Mouse (Mus musculus): ENCODE results near the gene Rfx7. TPM values are rescaled to one million over a fixed set of nuclear protein-coding genes. Genes with fewer than 3 reads are reported as not detected.
"Not testable (repeated sequence)": the region's sequence is repeated elsewhere in the genome, so short reads cannot be mapped to it uniquely, and the experiment has no call there.

Rfx7 gene
- polyA plus RNA-seq, 1 experiment from 2014 or later = 24.1 TPM

DNA sequence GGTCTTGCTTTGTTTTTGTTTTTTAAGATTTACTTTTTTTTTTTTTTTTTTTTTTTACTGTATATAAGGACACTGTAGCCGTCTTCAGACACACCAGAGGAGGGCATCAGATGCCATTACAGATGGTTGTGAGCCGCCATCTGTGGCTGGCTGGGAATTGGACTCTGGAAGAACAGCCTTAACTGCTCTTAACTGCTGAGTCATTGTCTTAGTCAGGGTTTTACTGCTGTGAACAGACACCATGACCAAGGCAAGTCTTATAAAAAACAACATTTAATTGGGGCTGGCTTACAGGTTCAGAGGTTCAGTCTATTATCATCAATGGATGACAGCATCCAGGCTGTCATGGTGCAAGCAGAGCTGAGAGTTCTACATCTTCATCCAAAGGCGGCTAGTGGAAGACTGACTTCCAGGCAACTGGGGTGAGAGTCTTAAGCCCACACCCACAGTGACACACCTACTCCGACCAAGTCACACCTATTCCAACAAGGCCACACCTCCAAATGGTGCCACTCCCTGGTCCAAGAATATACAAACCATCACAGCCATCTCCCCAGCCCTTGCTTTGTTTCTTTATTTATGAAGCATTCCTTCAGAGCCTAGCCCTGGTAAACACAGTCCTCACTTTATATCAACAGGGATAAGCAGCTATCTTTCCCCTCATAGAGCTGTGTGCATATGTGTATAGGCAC lies 110.9 kb downstream of the Rfx7 start:
- H3K4me2 ChIP-seq (replicated peaks); H3K4me3 ChIP-seq (replicated peaks; ENCODE audit: low read length); DNase-seq (ENCODE audit: low spot score); H3K27me3 ChIP-seq (ENCODE audit: control insufficient read depth, insufficient read depth, low read length); ATAC-seq (ENCODE audit: low FRiP score); H3K36me3 ChIP-seq (replicated peaks; ENCODE audit: control insufficient read depth, insufficient read depth); H3K9me3 ChIP-seq (ENCODE audit: control insufficient read depth, low read length); H3K27ac ChIP-seq; H3K9ac ChIP-seq: not testable (repeated sequence)
- WGBS = 89% methylated on average over 4 of the region's 4 CpGs
- H3K4me1 ChIP-seq (replicated peaks; ENCODE audit: control insufficient read depth, insufficient read depth, low read length) = peaks cover 28% of the 10 kb centered on the region

DNA sequence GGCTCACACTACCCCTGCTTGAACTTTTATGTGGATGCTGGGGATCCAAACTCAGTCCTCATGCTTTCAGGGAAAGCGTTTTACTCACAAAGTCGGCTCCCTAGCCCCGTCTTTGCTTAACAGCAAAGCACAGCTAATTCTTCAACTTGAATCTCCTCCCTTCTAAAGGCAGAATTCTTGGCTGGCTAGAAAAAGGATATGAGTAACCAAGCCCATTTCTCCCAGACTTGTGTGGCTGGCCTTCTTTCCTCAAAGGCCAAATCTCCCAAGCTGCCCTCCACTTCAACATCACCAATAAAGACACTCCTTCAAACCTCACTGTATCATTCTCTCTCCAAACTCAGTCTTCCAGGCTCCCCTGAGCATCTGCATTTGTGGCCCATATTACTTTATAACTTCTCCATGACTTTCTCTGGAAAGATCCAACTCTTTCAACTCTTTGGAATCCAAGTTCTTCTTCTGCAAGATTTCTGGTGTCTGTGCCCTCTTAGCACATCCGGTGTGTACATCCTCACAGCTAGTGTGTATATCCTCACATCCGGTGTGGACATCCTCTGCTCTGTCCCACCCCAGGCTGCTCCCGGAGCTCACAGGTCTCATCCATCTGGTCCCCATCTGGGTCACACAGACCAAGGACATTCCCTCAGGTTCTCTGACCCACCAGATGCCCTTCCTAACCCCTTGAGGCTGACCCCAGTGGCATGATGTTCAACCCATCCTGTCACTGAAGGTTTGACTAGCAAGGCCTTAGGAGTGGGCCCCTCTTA lies 111.8 kb downstream of the Rfx7 start:
- no peak overlapping the region for H3K27ac ChIP-seq
- ATAC-seq (ENCODE audit: low FRiP score) (no peak), DNase-seq (ENCODE audit: low spot score) (no peak)
- no peaks in the 10 kb centered on the region for H3K27me3 ChIP-seq (ENCODE audit: control insufficient read depth, insufficient read depth, low read length)
- no peak overlapping the region for H3K4me3 ChIP-seq (replicated peaks; ENCODE audit: low read length)
- 82% methylated on average over 6 of the region's 6 CpGs for WGBS
- H3K4me2 ChIP-seq (replicated peaks) = no peak overlapping the region
- no peak overlapping the region for H3K9ac ChIP-seq
- H3K36me3 ChIP-seq (replicated peaks; ENCODE audit: control insufficient read depth, insufficient read depth) = no peaks in the 10 kb centered on the region
- peaks cover 28% of the 10 kb centered on the region for H3K4me1 ChIP-seq (replicated peaks; ENCODE audit: control insufficient read depth, insufficient read depth, low read length)
- no peaks in the 10 kb centered on the region for H3K9me3 ChIP-seq (ENCODE audit: control insufficient read depth, low read length)

DNA sequence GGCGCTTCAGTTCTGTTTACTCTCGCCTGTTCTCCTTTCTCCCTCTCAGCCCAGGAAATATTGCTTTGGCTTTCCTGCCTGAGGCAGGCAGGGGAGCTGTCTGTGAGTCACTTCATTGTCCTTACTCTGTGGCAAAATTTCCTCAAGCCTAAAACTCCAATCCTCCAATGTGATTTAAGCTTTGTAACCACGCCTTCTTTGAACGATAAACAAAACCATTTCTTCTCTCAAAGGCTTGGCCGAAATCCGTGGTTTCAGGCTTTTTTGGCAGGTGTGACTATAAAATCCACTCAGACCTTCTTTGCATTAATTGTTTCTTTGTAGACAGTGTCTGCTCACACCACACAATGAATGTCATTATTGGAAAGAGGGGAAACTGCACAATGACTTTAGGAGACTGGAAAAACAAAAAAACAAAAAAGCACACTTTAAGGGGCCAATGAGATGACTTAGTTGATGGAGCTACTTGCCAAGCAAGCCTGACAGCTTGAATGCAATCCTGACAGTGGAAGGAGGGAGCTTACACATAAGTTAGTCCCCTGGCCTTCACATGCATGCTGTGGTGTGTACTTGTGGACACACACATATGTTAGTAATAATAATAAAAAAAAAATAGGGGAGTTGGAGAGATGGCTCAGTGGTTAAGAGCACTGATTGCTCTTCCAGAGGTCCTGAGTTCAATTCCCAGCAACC lies 112.5 kb downstream of the Rfx7 start:
- Histone ChIP-seq H3K9me3 (ENCODE audit: control insufficient read depth, low read length) (no peaks in the 10 kb centered on the region), H3K4me3 (replicated peaks; ENCODE audit: low read length) (no peak overlapping the region), H3K9ac (no peak overlapping the region), H3K27ac (no peak overlapping the region), H3K4me2 (replicated peaks) (no peak overlapping the region), H3K4me1 (replicated peaks; ENCODE audit: control insufficient read depth, insufficient read depth, low read length) (peaks cover 20% of the 10 kb centered on the region), H3K27me3 (ENCODE audit: control insufficient read depth, insufficient read depth, low read length) (no peaks in the 10 kb centered on the region), H3K36me3 (replicated peaks; ENCODE audit: control insufficient read depth, insufficient read depth) (no peaks in the 10 kb centered on the region)
- 51% methylated on average over 6 of the region's 6 CpGs for WGBS
- ATAC-seq (ENCODE audit: low FRiP score) = no peak
- DNase-seq (ENCODE audit: low spot score) = no peak

DNA sequence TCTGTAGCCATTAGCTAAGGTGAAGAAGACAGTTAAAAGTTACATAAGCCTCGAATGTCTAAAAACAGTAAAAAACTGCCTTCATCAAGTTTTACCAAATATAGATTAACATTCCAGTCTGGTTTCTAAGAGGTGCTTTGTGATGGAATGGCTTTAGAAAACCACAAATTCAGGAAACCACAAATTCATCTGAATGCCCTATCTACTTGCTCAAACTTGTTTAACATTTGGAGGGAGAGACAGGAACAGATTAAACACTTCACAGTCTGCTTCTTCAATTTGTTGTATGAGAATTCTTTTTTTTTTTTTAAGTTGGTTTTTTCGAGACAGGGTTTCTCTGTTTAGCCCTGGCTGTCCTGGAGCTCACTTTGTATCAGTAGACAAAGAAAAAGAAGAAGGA lies 117.7 kb downstream of the Rfx7 start:
- no peaks in the 10 kb centered on the region for H3K4me1 ChIP-seq (replicated peaks; ENCODE audit: control insufficient read depth, insufficient read depth, low read length)
- no peaks in the 10 kb centered on the region for H3K9me3 ChIP-seq (ENCODE audit: control insufficient read depth, low read length)
- 68% methylated on average over 2 of the region's 2 CpGs for WGBS
- no peaks in the 10 kb centered on the region for H3K27me3 ChIP-seq (ENCODE audit: control insufficient read depth, insufficient read depth, low read length)
- no peak overlapping the region for H3K4me2 ChIP-seq (replicated peaks)
- no peaks in the 10 kb centered on the region for H3K36me3 ChIP-seq (replicated peaks; ENCODE audit: control insufficient read depth, insufficient read depth)
- no peak overlapping the region for H3K27ac ChIP-seq
- no peak overlapping the region for H3K9ac ChIP-seq
- DNase-seq (ENCODE audit: low spot score) (no peak), ATAC-seq (ENCODE audit: low FRiP score) (no peak)
- no peak overlapping the region for H3K4me3 ChIP-seq (replicated peaks; ENCODE audit: low read length)

DNA sequence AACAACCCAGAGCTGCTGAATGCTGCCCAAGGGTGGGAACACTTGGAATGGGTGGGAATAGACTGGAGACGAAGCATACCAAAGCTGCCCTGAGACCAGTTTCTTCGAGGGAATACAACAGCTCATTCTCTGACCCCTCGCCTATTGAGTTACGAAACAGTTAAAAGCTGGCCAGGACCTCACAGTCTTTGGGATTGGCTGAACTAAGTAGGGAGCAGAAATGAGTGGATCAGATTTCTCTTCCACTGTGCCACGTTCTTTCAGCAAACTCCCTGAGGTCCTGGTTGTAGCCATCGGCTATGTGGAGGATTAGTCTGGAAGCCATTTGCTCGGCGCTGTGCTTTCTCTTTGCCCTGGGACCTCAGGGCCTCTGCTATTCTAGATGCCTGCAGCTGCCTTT lies 120.9 kb downstream of the Rfx7 start:
- Histone ChIP-seq H3K9ac (no peak overlapping the region), H3K4me3 (replicated peaks; ENCODE audit: low read length) (no peak overlapping the region), H3K9me3 (ENCODE audit: control insufficient read depth, low read length) (no peaks in the 10 kb centered on the region), H3K27me3 (ENCODE audit: control insufficient read depth, insufficient read depth, low read length) (no peaks in the 10 kb centered on the region), H3K27ac (no peak overlapping the region), H3K36me3 (replicated peaks; ENCODE audit: control insufficient read depth, insufficient read depth) (no peaks in the 10 kb centered on the region), H3K4me2 (replicated peaks) (no peak overlapping the region), H3K4me1 (replicated peaks; ENCODE audit: control insufficient read depth, insufficient read depth, low read length) (no peaks in the 10 kb centered on the region)
- DNase-seq (ENCODE audit: low spot score) = no peak
- no peak for ATAC-seq (ENCODE audit: low FRiP score)
- 27% methylated on average over 8 of the region's 8 CpGs for WGBS

DNA sequence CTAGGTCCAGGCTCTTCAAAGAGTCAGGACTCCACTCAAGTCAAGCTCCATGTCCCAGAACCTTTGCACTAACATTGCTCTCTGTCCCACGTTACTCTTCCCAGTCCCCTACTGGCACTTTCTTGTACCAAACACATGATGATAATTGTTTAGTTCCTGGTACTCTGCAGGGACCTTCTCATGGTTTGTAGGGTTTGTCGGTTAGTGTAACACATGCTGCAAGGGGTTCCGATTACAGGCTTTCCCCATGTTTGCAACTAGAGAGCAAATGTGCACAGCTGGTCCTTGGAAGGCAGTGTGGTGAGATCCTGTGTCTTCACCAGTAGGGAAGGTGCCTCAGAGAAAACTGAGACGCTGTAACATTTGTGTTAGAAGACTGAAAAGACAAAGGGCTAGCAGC lies 121.5 kb downstream of the Rfx7 start:
- H3K27ac ChIP-seq = no peak overlapping the region
- no peak overlapping the region for H3K4me2 ChIP-seq (replicated peaks)
- no peak overlapping the region for H3K9ac ChIP-seq
- no peaks in the 10 kb centered on the region for H3K27me3 ChIP-seq (ENCODE audit: control insufficient read depth, insufficient read depth, low read length)
- H3K4me1 ChIP-seq (replicated peaks; ENCODE audit: control insufficient read depth, insufficient read depth, low read length) = no peaks in the 10 kb centered on the region
- H3K9me3 ChIP-seq (ENCODE audit: control insufficient read depth, low read length) = no peaks in the 10 kb centered on the region
- no peak overlapping the region for H3K4me3 ChIP-seq (replicated peaks; ENCODE audit: low read length)
- 60% methylated on average over 4 of the region's 4 CpGs for WGBS
- H3K36me3 ChIP-seq (replicated peaks; ENCODE audit: control insufficient read depth, insufficient read depth) = no peaks in the 10 kb centered on the region
- ATAC-seq (ENCODE audit: low FRiP score) = no peak
- DNase-seq (ENCODE audit: low spot score) = no peak

DNA sequence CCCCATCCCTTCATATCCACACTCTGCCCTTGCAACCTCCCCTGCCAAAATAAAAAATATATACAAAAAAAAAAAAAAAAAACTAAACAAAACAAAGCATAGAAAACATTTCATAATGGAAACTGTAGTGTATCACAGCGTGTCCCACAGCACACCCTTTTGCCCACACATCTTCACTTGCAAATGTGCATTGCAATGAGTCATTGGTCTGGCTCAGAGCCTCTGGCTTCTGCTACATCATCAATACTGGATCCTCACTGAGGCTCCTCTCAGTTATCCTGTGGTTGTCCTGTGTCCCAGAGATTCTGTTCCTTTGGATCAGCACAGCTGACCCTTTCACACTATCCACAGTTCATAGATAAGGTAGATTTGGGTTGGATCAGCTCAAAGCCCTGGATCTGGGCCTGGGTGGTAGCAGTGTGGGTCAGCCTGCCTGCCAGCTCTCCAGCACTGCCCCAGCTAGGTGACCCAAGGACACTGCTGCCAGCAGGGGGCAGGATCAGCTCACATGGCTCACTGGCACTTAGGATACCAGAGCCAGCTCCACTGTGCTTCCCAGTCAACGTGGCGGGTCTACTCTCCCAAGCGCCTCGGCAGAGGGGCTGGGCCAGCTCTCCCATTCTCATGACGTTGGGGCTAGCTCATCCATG lies 122.7 kb downstream of the Rfx7 start:
- 65% methylated on average over 6 of the region's 6 CpGs for WGBS

DNA sequence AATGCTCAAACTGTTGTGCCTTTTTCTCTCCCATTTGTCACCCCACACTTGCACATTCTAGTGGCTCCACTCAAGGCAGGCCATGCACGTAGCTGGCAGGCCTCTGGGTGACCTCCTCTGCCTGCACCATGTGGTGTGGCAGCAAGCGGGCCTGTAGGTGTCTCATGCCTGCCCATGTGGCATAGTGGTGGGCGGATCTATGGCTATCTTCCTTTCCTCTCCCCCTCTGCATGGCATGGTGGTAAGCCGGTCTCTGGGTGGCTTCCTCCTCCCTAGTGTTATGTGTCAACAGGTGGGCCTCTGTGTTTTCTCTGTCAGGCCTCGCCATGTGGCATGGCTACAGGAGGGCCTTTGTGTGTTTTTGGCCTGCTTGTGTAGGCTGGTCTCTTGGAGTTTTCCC lies 123.6 kb downstream of the Rfx7 start:
- DNase-seq (ENCODE audit: low spot score) (no peak), ATAC-seq (ENCODE audit: low FRiP score) (no peak)
- H3K27ac ChIP-seq = no peak overlapping the region
- H3K9me3 ChIP-seq (ENCODE audit: control insufficient read depth, low read length) = no peaks in the 10 kb centered on the region
- no peaks in the 10 kb centered on the region for H3K27me3 ChIP-seq (ENCODE audit: control insufficient read depth, insufficient read depth, low read length)
- H3K4me3 ChIP-seq (replicated peaks; ENCODE audit: low read length) = no peak overlapping the region
- no peak overlapping the region for H3K9ac ChIP-seq
- no peak overlapping the region for H3K4me2 ChIP-seq (replicated peaks)
- no peaks in the 10 kb centered on the region for H3K36me3 ChIP-seq (replicated peaks; ENCODE audit: control insufficient read depth, insufficient read depth)
- H3K4me1 ChIP-seq (replicated peaks; ENCODE audit: control insufficient read depth, insufficient read depth, low read length) = no peaks in the 10 kb centered on the region; the same call in 1 of the 2 replicates
- 69% methylated on average over 5 of the region's 5 CpGs for WGBS

More for the DNA sequence above, 122.7 kb downstream of the Rfx7 start:
- Histone ChIP-seq H3K4me2 (replicated peaks) (no peak overlapping the region), H3K4me1 (replicated peaks; ENCODE audit: control insufficient read depth, insufficient read depth, low read length) (no peaks in the 10 kb centered on the region), H3K9me3 (ENCODE audit: control insufficient read depth, low read length) (no peaks in the 10 kb centered on the region), H3K9ac (no peak overlapping the region), H3K27me3 (ENCODE audit: control insufficient read depth, insufficient read depth, low read length) (no peaks in the 10 kb centered on the region), H3K36me3 (replicated peaks; ENCODE audit: control insufficient read depth, insufficient read depth) (no peaks in the 10 kb centered on the region), H3K4me3 (replicated peaks; ENCODE audit: low read length) (no peak overlapping the region), H3K27ac (no peak overlapping the region)
- ATAC-seq (ENCODE audit: low FRiP score) (no peak), DNase-seq (ENCODE audit: low spot score) (no peak)

DNA sequence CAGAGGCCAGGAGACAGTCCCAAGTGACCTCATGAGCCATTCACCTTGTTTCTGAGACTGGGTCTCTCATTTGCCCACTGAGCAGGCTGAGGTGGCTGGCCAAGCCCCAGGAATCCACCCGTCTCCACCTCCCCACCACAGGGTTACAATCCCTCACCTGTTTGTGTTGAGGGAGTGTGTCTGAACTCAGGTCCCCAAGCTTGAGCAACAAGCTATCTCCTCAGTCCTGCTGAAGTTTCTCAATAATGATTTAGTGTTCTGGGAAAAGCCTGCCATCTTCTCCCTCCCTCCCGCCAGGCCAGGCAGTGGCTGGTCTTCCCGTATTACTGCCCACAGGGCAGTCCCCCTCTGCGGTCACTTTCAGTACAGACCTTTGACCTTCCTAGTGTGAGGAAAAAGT lies 124.5 kb downstream of the Rfx7 start:
- DNase-seq (ENCODE audit: low spot score) = no peak
- no peak for ATAC-seq (ENCODE audit: low FRiP score)

More for the DNA sequence above, 124.5 kb downstream of the Rfx7 start:
- Histone ChIP-seq H3K9ac (no peak overlapping the region), H3K27me3 (ENCODE audit: control insufficient read depth, insufficient read depth, low read length) (no peaks in the 10 kb centered on the region), H3K36me3 (replicated peaks; ENCODE audit: control insufficient read depth, insufficient read depth) (no peaks in the 10 kb centered on the region), H3K9me3 (ENCODE audit: control insufficient read depth, low read length) (no peaks in the 10 kb centered on the region), H3K4me1 (replicated peaks; ENCODE audit: control insufficient read depth, insufficient read depth, low read length) (peaks cover 9% of the 10 kb centered on the region; the same call in 1 of the 2 replicates), H3K4me3 (replicated peaks; ENCODE audit: low read length) (no peak overlapping the region), H3K4me2 (replicated peaks) (no peak overlapping the region), H3K27ac (no peak overlapping the region)
- 25% methylated on average over 4 of the region's 4 CpGs for WGBS

Measured in hindbrain, embryonic 14.5 days (tissue).